Mouse (Mus musculus) heart, embryonic 15.5 days (tissue): ENCODE data around the gene Mrpl2. TPM values are rescaled to one million over a fixed set of nuclear protein-coding genes. Genes with fewer than 3 reads are reported as not detected.
A peak's percentile ranks its signal among the peaks of the same experiment; 100 is the strongest.

Experiments
- ATAC-seq: fragments of 200-750 bp; cut with Nextera tagmentation; replicated peaks from 2 replicates; pipeline ENCODE4 v1.8.0; 2017; ENCODE audit warnings: low read depth, moderate TSS enrichment; ENCODE audit not compliant: insufficient number of reproducible peaks, insufficient read depth, low FRiP score
- H3K27ac ChIP-seq: fragments of 300-500 bp; sonication (generic); 2 replicates; pipeline ENCODE4 v1.5.1; 2015; ENCODE audit warnings: mild to moderate bottlenecking, inconsistent platforms
- H3K27me3 ChIP-seq: fragments of 300-500 bp; sonication (generic); 2 replicates; pipeline ENCODE4 v1.6.1; 2015; ENCODE audit warnings: inconsistent platforms
- H3K36me3 ChIP-seq: fragments of 300-500 bp; sonication (generic); 2 replicates; pipeline ENCODE4 v1.6.1; 2015; ENCODE audit warnings: mild to moderate bottlenecking, inconsistent platforms
- H3K4me1 ChIP-seq: fragments of 300-500 bp; sonication (generic); replicated peaks from 2 replicates; pipeline ENCODE4 v1.6.1; 2015; ENCODE audit warnings: inconsistent platforms
- H3K4me2 ChIP-seq: fragments of 300-500 bp; sonication (generic); 2 replicates; pipeline ENCODE4 v1.6.1; 2015; ENCODE audit warnings: inconsistent platforms, mild to moderate bottlenecking, moderate library complexity
- H3K4me3 ChIP-seq: fragments of 300-500 bp; sonication (generic); 2 replicates; pipeline ENCODE4 v1.5.1; 2015; ENCODE audit warnings: mild to moderate bottlenecking, inconsistent platforms
- H3K9ac ChIP-seq: fragments of 300-500 bp; sonication (generic); 2 replicates; pipeline ENCODE4 v1.6.1; 2015; ENCODE audit warnings: mild to moderate bottlenecking, inconsistent platforms
- H3K9me3 ChIP-seq: fragments of 300-500 bp; sonication (generic); replicated peaks from 2 replicates; pipeline ENCODE4 v1.6.1; 2016; ENCODE audit warnings: inconsistent platforms
- WGBS: fragments of 180-500 bp; shearing (Covaris S2); methylation state at CpG from one replicate; pipeline ENCODE4 v1.1.7; 2015; ENCODE audit warnings: mixed read lengths; 5-methylcytosine and 5-hydroxymethylcytosine counted together
- polyA plus RNA-seq: library from polyadenylated mRNA; unstranded; fragments of >200 nt; fragmentation: Nextera tagmentation; extraction: Ambion mirVana; gene quantifications from 2 replicates; pipeline ENCODE4 v1.2.1, GENCODE M21; 2015

Mrpl2 gene
- polyA plus RNA-seq, 1 experiment from 2014 or later = 94.3 TPM

- H3K4me3 ChIP-seq = no peak overlapping the region
- no peak for ATAC-seq
- H3K36me3 ChIP-seq = no peaks in the 10 kb centered on the region
- no peaks in the 10 kb centered on the region for H3K27me3 ChIP-seq
- peaks cover 56% of the 10 kb centered on the region for H3K4me1 ChIP-seq
- peak overlapping the region; percentile 42; the same call in 1 of the 2 replicates for H3K27ac ChIP-seq
- H3K9ac ChIP-seq = peak overlapping the region; percentile 28
- H3K4me2 ChIP-seq = 0 out of 2 replicates have a peak overlapping the region, but pooled peaks have one; percentile 4
- no peaks in the 10 kb centered on the region for H3K9me3 ChIP-seq
- 33% methylated on average over 4 of the region's 4 CpGs for WGBS
Measured at GRCm38 (mm10) chr17:46612820-46613219, 33.2 kb upstream of the Mrpl2 start.

- H3K4me2 ChIP-seq = no peak overlapping the region
- no peaks in the 10 kb centered on the region for H3K36me3 ChIP-seq
- H3K4me1 ChIP-seq = peaks cover 60% of the 10 kb centered on the region
- ATAC-seq = no peak
- H3K9ac ChIP-seq = no peak overlapping the region
- no peaks in the 10 kb centered on the region for H3K27me3 ChIP-seq
- H3K9me3 ChIP-seq = no peaks in the 10 kb centered on the region
- 47% methylated on average over 3 of the region's 3 CpGs for WGBS
- peak overlapping the region; percentile 42 for H3K27ac ChIP-seq
- H3K4me3 ChIP-seq = no peak overlapping the region
Measured at GRCm38 (mm10) chr17:46613229-46613628, 32.8 kb upstream of the Mrpl2 start.

- H3K9ac ChIP-seq = peak overlapping the region; percentile 49; the same call in 1 of the 2 replicates
- 52% methylated on average over 12 of the region's 12 CpGs for WGBS
- no peaks in the 10 kb centered on the region for H3K27me3 ChIP-seq
- H3K4me3 ChIP-seq = peak overlapping the region; percentile 5
- H3K4me1 ChIP-seq = peaks cover 79% of the 10 kb centered on the region
- H3K36me3 ChIP-seq = no peaks in the 10 kb centered on the region
- peak overlapping the region; percentile 40 for H3K4me2 ChIP-seq
- no peaks in the 10 kb centered on the region for H3K9me3 ChIP-seq
- ATAC-seq = no peak
- H3K27ac ChIP-seq = peak overlapping the region; percentile 83
Measured at GRCm38 (mm10) chr17:46617799-46618198, 28.2 kb upstream of the Mrpl2 start.

GRCm38 (mm10) chr17:46618394-46618768, 27.6 kb upstream of the Mrpl2 start:
- WGBS = 11% methylated on average over 6 of the region's 6 CpGs
- 0 out of 2 replicates have a peak, but pooled peaks have one; percentile 33 for ATAC-seq
- Histone ChIP-seq H3K27me3 (no peaks in the 10 kb centered on the region), H3K4me3 (peak overlapping the region; percentile 5), H3K27ac (peak overlapping the region; percentile 83), H3K4me1 (peaks cover 77% of the 10 kb centered on the region), H3K4me2 (peak overlapping the region; percentile 40), H3K9me3 (no peaks in the 10 kb centered on the region), H3K36me3 (no peaks in the 10 kb centered on the region), H3K9ac (peak overlapping the region; percentile 49)

DNA sequence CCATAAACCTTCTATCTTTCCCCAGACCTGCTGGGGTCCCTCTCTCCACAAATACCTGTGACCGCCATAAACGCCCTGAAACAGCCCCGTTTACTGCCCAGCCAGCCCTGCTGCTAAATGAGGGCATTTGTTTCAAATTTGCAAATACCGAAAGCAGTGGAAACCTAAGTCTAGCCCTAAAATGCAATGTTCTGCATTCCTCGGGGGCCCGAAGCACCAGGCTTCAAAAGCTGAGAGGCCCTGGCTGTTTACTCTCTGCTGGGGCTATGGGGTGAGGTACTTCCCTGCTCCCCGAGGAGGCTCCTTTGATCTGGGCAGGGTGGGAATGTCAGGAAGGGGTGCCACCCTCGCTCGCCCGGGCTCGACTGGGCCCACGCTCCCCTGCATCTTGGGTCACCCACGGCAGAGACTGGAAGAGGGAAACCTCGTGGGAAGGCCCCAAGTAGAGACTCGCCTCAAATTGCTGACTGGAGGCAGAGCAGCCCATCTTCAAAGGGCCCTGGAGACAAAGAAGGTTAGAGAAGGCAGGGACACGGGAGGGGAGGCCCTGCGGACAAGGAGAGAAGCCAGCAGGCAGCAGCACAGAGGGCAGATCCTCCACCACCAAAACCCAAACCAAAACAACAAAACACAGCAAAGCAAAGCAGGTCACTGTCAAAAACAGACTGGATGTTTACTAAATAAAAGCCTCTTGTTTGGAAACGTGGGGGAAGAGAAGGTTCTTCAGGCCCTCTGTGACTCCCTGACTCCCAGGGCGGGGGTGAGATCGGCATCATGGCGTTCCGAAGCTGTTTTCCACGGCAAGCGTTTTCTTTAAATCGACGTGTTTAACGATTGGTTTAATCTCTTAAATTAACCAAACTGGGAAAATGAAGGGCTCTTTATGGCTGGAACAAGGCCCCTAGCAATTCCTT, 27.0 kb upstream of the Mrpl2 start:
- H3K27me3 ChIP-seq = no peaks in the 10 kb centered on the region
- H3K4me3 ChIP-seq = peak overlapping the region; percentile 5
- peak overlapping the region; percentile 40 for H3K4me2 ChIP-seq
- peaks cover 77% of the 10 kb centered on the region for H3K4me1 ChIP-seq
- H3K9ac ChIP-seq = peak overlapping the region; percentile 49
- WGBS = 19% methylated on average over 27 of the region's 27 CpGs
- H3K9me3 ChIP-seq = no peaks in the 10 kb centered on the region
- peak overlapping the region; percentile 83 for H3K27ac ChIP-seq
- no peaks in the 10 kb centered on the region for H3K36me3 ChIP-seq
- ATAC-seq = no peak

GRCm38 (mm10) chr17:46619683-46620357, 26.2 kb upstream of the Mrpl2 start:
- 39% methylated on average over 16 of the region's 16 CpGs for WGBS
- no peak for ATAC-seq
- H3K4me2 ChIP-seq = peak overlapping the region; percentile 40; the same call in 1 of the 2 replicates

GRCm38 (mm10) chr17:46621324-46621723, 24.7 kb upstream of the Mrpl2 start:
- Histone ChIP-seq H3K9ac (peak overlapping the region; percentile 11), H3K36me3 (no peaks in the 10 kb centered on the region), H3K4me1 (peaks cover 88% of the 10 kb centered on the region), H3K9me3 (no peaks in the 10 kb centered on the region), H3K4me2 (peak overlapping the region; percentile 49), H3K27ac (peak overlapping the region; percentile 71), H3K27me3 (no peaks in the 10 kb centered on the region), H3K4me3 (peak overlapping the region; percentile 12)
- no peak for ATAC-seq
- WGBS = 22% methylated on average over 15 of the region's 15 CpGs

More at GRCm38 (mm10) chr17:46619683-46620357, 26.2 kb upstream of the Mrpl2 start:
- peak overlapping the region; percentile 83 for H3K27ac ChIP-seq
- no peaks in the 10 kb centered on the region for H3K36me3 ChIP-seq
- H3K9ac ChIP-seq = no peak overlapping the region
- no peaks in the 10 kb centered on the region for H3K9me3 ChIP-seq
- no peaks in the 10 kb centered on the region for H3K27me3 ChIP-seq
- H3K4me1 ChIP-seq = peaks cover 84% of the 10 kb centered on the region
- no peak overlapping the region for H3K4me3 ChIP-seq

GRCm38 (mm10) chr17:46622269-46622668, 23.8 kb upstream of the Mrpl2 start:
- 43% methylated on average over 11 of the region's 11 CpGs for WGBS

DNA sequence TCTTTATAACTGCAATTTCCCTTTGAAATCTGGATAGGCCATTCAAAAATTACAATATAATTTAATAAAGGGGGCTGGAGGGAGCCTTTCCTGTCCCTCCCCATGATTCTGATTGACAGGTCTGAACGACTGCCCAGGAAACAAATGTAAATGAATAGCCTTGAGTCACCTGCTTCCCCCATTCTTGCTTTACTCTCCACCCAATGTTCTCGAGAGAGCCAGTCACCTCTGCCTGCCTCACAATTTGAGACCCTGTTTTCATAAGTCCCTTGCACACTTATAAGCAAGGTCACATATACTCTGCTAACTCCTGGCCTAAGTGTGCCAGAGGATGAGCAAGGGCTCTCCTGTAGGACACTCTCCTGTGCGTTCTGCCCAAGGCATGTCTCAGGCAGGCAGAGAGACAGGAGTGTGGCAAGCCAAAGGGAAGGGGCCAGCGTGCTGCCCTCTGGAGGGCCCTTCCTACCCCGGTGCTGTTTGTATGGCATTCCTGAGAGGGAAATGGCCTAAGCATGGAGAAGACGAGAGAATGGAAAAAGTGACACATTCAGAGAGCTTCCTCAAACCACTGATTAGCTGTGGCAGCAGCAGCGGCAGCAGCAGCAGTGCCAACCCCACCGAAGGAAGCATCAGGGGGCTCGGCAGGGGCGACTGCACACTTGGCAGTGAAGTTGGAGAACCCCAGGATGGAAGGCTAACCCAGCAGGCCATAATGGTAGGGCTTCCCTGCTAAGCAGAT, 22.0 kb upstream of the Mrpl2 start:
- Histone ChIP-seq H3K4me1 (peaks cover 75% of the 10 kb centered on the region), H3K9me3 (no peaks in the 10 kb centered on the region), H3K4me2 (peak overlapping the region; percentile 43), H3K27ac (peak overlapping the region; percentile 75), H3K36me3 (no peaks in the 10 kb centered on the region), H3K27me3 (no peaks in the 10 kb centered on the region), H3K9ac (peak overlapping the region; percentile 23; the same call in 1 of the 2 replicates), H3K4me3 (no peak overlapping the region)
- peak; percentile 47 for ATAC-seq
- WGBS = 14% methylated on average over 10 of the region's 10 CpGs

More at GRCm38 (mm10) chr17:46622269-46622668, 23.8 kb upstream of the Mrpl2 start:
- H3K4me1 ChIP-seq = peaks cover 84% of the 10 kb centered on the region
- no peak overlapping the region for H3K9ac ChIP-seq
- H3K36me3 ChIP-seq = no peaks in the 10 kb centered on the region
- H3K27me3 ChIP-seq = no peaks in the 10 kb centered on the region
- H3K4me3 ChIP-seq = no peak overlapping the region
- no peak overlapping the region; the same call in 1 of the 2 replicates for H3K4me2 ChIP-seq
- H3K9me3 ChIP-seq = no peaks in the 10 kb centered on the region
- ATAC-seq = no peak
- peak overlapping the region; percentile 71; the same call in 1 of the 2 replicates for H3K27ac ChIP-seq

DNA sequence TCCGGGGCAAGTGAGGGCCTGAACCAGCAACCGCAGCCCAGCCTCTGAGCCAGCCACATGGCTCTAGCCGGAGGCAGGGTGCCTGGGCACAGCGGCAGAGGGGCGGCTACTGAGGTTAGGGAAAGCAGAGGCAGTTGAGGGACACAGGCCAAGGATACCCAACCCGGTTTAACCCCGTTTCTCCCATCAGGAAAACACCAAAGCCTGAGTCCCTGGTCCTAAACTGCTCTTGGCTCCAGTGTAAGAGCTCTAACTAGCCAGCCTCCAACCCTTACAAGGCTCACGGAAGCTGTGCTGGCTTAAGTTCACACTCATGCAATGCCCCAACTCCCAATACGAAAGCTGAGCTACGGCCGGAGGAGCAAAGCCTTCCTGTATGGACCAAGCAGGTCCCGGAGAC, 21.4 kb upstream of the Mrpl2 start:
- Histone ChIP-seq H3K27ac (peak overlapping the region; percentile 75), H3K4me2 (peak overlapping the region; percentile 43), H3K4me3 (no peak overlapping the region), H3K27me3 (no peaks in the 10 kb centered on the region), H3K36me3 (no peaks in the 10 kb centered on the region), H3K9ac (peak overlapping the region; percentile 23; the same call in 1 of the 2 replicates), H3K4me1 (peaks cover 70% of the 10 kb centered on the region), H3K9me3 (no peaks in the 10 kb centered on the region)
- no peak for ATAC-seq
- 50% methylated on average over 12 of the region's 12 CpGs for WGBS
